Mouse (Mus musculus): ENCODE measurements around the gene Rad23b. TPM values are rescaled to one million over a fixed set of nuclear protein-coding genes. Genes with fewer than 3 reads are reported as not detected.

Rad23b gene
- 32.4 TPM for polyA plus RNA-seq (2017; shearing (Covaris generic))

DNA sequence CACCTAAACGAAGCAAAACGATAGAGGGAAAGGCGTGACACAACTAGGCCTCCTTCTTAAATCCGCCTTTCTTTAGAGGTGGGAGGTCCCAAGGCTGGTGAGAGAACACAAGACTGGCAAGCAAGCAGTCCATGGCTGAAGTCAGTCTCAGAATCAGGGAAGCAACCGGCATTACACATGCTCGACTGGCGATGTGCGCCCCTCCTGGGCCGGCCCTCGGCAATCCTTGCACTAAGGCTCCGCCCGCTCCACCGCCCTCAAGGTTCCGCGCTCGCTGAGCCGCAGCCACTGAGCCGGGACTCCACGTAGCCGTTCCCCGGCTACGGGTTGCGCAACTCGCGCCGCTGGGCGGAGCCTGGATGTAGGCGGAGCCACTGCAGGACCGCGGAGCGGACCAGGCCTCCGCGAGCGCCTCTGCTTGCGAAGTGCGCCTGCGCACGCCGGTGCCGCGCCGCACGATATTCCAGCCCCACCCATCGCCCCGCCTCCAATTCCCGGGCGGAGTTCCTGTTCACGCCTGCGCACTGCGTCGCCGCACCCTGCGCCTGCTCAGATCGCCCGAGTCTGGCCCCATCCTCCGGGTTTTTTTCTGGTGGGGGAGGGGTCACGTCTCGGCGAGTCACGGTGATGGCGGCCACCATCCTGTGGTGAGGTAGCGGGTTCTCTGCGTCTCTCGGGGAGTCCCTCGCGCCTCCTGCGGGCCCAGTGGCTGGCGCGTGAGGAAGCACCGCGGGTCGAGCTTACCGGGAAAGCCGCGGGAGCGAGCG lies at the start of gene Rad23b:
TSS of gene Rad23b (plus strand) at position 592 of the 767 bp plus-strand sequence.

Other genes with a start within 250 kb of the Rad23b start
- not detected for gene Klf4, start 182.4 kb downstream of the Rad23b start, polyA plus RNA-seq (2017; shearing (Covaris generic))